Mouse (Mus musculus) sigmoid colon, adult 10 weeks (tissue): ENCODE measurements around the gene Arg1. TPM values are rescaled to one million over a fixed set of nuclear protein-coding genes. Genes with fewer than 3 reads are reported as not detected.

ENCODE experiments used
- polyA plus RNA-seq: library from polyadenylated mRNA; stranded (reverse); fragments of 350-450 nt; fragmentation: Illumina TruSeq; extraction: RNeasy Lipid Tissue Mini Kit (QIAGEN cat#74804); gene quantifications from one replicate; pipeline ENCODE4 v1.2.3, GENCODE M21; 2014; ENCODE audit warnings: low read depth, low replicate concordance

Gene Arg1
- 1.6 TPM for polyA plus RNA-seq

DNA sequence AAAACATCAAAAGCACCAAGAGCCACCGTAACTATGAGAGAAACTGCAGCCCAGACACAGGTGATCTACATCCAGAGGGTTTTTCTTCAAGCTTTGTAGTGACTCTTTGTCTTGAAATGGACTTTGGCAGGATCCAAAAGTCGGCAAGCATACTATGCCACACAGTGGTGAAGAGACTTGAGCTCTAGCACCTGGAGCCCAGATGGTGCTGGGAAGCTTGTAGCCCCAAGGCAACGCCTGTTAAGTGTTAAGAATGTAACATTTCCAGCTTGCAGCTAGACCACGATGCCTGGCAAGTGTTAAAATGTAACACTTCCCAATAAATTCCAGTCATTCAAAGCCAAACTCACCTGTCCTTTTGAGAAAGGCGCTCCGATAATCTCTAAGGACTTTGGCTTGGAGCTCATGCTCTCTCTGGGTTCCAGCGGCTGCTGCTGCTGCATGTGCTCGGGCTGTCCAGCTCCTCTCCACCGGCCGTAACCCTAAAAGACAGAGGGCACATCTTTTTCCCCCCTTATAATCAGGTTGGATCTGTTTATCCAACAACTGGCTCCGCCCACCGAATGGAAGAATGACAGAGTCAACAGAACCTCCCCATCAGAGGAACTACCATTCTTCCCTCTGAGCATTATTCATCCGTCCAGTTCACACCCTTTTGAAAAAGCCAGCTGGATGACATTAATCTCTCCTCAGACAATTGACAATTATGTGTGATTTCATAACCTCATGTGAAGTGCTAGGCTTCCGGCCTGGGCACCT is at the start of gene Arg1:
Gene Arg1 (minus strand): TSS at position 523 of the 759 bp plus-strand sequence.

DNA sequence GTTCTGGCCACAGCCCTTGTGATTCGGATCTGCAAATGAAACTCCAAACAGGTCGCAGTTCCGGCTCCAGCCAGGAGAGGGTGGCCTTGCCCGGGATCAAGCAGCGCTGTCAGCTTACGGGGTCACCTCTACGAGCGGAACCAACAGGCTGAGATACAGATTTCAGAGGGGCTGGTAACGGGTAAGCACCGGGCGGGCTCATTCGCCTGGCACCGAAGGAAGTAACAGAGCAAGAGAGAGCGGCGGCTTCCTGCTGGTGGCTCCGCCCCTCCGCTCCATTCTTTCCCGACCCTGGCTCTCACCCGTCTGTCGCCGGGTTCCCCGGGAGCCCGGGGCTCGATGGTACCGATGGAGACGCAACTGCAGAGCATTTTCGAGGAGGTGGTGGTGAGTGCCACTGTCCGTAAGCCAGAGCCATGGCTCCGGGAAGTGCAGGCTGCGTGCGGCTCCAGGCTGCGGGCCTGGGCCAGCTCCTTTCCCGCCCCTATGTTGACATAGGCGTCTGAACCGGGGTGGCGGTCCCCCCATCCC is 57.5 kb downstream of the Arg1 start, which contains the start of gene Med23:
Gene Med23 (plus strand): TSS at position 227 of the 531 bp plus-strand sequence.

Other genes with a start within 250 kb of the Arg1 start
- 31.2 TPM for gene Enpp1, start 215.3 kb downstream of the Arg1 start, polyA plus RNA-seq
- 7.0 TPM for gene Enpp3, start 84.7 kb downstream of the Arg1 start, polyA plus RNA-seq
- 27.5 TPM for gene Med23, start 57.5 kb downstream of the Arg1 start, polyA plus RNA-seq